29 mouse cellular contexts compared by ENCODE assay signal in genomic region chr4:135191185-135191584, GRCm38 (mm10).
"Had no signal": no experiment of that assay in that cellular context is flagged by ENCODE, and none has a peak within 500 bp of the region (broad histone marks: within the 10 kb centered on the region; RNA-seq: fewer than 3 reads in every experiment).

No protein-coding gene starts in this region.

- H3K4me2 ChIP-seq: limb, embryonic 12.5 days; limb, embryonic 13.5 days; limb, embryonic 15.5 days; liver, embryonic 12.5 days; liver, embryonic 13.5 days; liver, embryonic 15.5 days; lung, embryonic 14.5 days; lung, embryonic 15.5 days; midbrain, embryonic 12.5 days; midbrain, embryonic 13.5 days; midbrain, embryonic 15.5 days; neural tube, embryonic 12.5 days had no signal

- H3K9me3 ChIP-seq: limb, embryonic 10.5 days; limb, embryonic 15.5 days; liver, embryonic 13.5 days; liver, embryonic 15.5 days; lung, embryonic 15.5 days; midbrain, embryonic 10.5 days; midbrain, embryonic 12.5 days; midbrain, embryonic 13.5 days; midbrain, embryonic 15.5 days; neural tube, embryonic 12.5 days had no signal

- H3K9ac ChIP-seq: limb, embryonic 12.5 days; limb, embryonic 13.5 days; limb, embryonic 15.5 days; liver, embryonic 12.5 days; liver, embryonic 13.5 days; liver, embryonic 14.5 days; liver, embryonic 15.5 days; liver, postnatal 0 days; lung, embryonic 14.5 days; lung, embryonic 15.5 days; midbrain, embryonic 12.5 days; midbrain, embryonic 13.5 days; midbrain, embryonic 15.5 days; neural tube, embryonic 12.5 days had no signal

- DNase-seq: left cerebral cortex, postnatal 4 days; liver; liver, embryonic 13.5 days; liver, postnatal 0 days; lung, adult 18-20 months; lung, adult 2 months; lung, embryonic 14.5 days; lung, postnatal 10 days; lung, postnatal 14 days; lung, postnatal 36 days; lung, postnatal 4 days had no signal

- H3K36me3 ChIP-seq: limb, embryonic 10.5 days; limb, embryonic 12.5 days; limb, embryonic 13.5 days; limb, embryonic 15.5 days; liver, embryonic 12.5 days; liver, embryonic 13.5 days; liver, embryonic 15.5 days; lung, embryonic 15.5 days; midbrain, embryonic 10.5 days; midbrain, embryonic 12.5 days; midbrain, embryonic 13.5 days; midbrain, embryonic 15.5 days; neural tube, embryonic 12.5 days had no signal

- H3K27ac ChIP-seq: left cerebral cortex, adult 2 months; limb, embryonic 10.5 days; limb, embryonic 12.5 days; limb, embryonic 13.5 days; limb, embryonic 15.5 days; liver, embryonic 12.5 days; liver, embryonic 13.5 days; liver, embryonic 14.5 days; liver, embryonic 15.5 days; lung, embryonic 15.5 days; macrophage; midbrain, embryonic 10.5 days; midbrain, embryonic 12.5 days; midbrain, embryonic 13.5 days; midbrain, embryonic 15.5 days; neural tube, embryonic 12.5 days had no signal

- H3K4me3 ChIP-seq: left cerebral cortex, adult 2 months; limb, embryonic 10.5 days; limb, embryonic 12.5 days; limb, embryonic 13.5 days; limb, embryonic 15.5 days; liver, embryonic 12.5 days; liver, embryonic 13.5 days; liver, embryonic 15.5 days; lung, embryonic 15.5 days; megakaryocyte, embryonic 14.5 days; midbrain, embryonic 10.5 days; midbrain, embryonic 12.5 days; midbrain, embryonic 13.5 days; midbrain, embryonic 15.5 days; neural tube, embryonic 12.5 days had no signal

- ATAC-seq: liver, embryonic 12.5 days; liver, postnatal 0 days; lung, postnatal 0 days; midbrain, embryonic 13.5 days; midbrain, embryonic 15.5 days; midbrain, embryonic 16.5 days had no signal

- H3K27me3 ChIP-seq: lung, embryonic 15.5 days; midbrain, embryonic 13.5 days; midbrain, embryonic 15.5 days; neural tube, embryonic 12.5 days had no signal

- H3K4me1 ChIP-seq: limb, embryonic 13.5 days; limb, embryonic 15.5 days; liver, embryonic 12.5 days; liver, embryonic 13.5 days; liver, embryonic 15.5 days; lung, embryonic 15.5 days; midbrain, embryonic 10.5 days; midbrain, embryonic 12.5 days; midbrain, embryonic 13.5 days; midbrain, embryonic 15.5 days; neural tube, embryonic 12.5 days had no signal
